Mouse (Mus musculus): Measurements from ENCODE around the gene Otogl. TPM values are rescaled to one million over a fixed set of nuclear protein-coding genes. Genes with fewer than 3 reads are reported as not detected.
A peak's percentile ranks its signal among the peaks of the same experiment; 100 is the strongest.

Otogl gene
- polyA plus RNA-seq, 1 experiment, result not detected

- no peak overlapping the region for H3K27ac ChIP-seq (ENCODE audit: control insufficient read depth, insufficient read depth, low read depth, low read length, poor library complexity)
- H3K4me1 ChIP-seq (ENCODE audit: control insufficient read depth, insufficient read depth, low read length), result peaks cover 3% of the 10 kb centered on the region; the same call in 1 of the 2 replicates
- H3K4me3 ChIP-seq (replicated peaks; ENCODE audit: control insufficient read depth, low read depth, low read length), result no peak overlapping the region
- TF ChIP-seq CTCF (IDR thresholded peaks at IDR 0.05; ENCODE audit: control insufficient read depth, insufficient read depth, low read length) (no peak), POLR2A (IDR thresholded peaks at IDR 0.05; ENCODE audit: borderline replicate concordance, control insufficient read depth, low read depth, low read length) (no peak)
- WGBS, result 39% methylated on average over 8 of the region's 8 CpGs
These were observed 43.0 kb downstream of the Otogl start for GRCm38 (mm10) chr10:107868904-107869303.

GRCm38 (mm10) chr10:107867414-107867813 is 44.5 kb downstream of the Otogl start:
- H3K27ac ChIP-seq (ENCODE audit: control insufficient read depth, insufficient read depth, low read depth, low read length, poor library complexity), result no peak overlapping the region
- H3K4me1 ChIP-seq (ENCODE audit: control insufficient read depth, insufficient read depth, low read length), result peaks cover 1% of the 10 kb centered on the region; the same call in 1 of the 2 replicates
- no peak for TF ChIP-seq POLR2A (IDR thresholded peaks at IDR 0.05; ENCODE audit: borderline replicate concordance, control insufficient read depth, low read depth, low read length)
- no peak for TF ChIP-seq CTCF (IDR thresholded peaks at IDR 0.05; ENCODE audit: control insufficient read depth, insufficient read depth, low read length)
- 76% methylated on average over 4 of the region's 4 CpGs for WGBS
- no peak overlapping the region for H3K4me3 ChIP-seq (replicated peaks; ENCODE audit: control insufficient read depth, low read depth, low read length)

DNA sequence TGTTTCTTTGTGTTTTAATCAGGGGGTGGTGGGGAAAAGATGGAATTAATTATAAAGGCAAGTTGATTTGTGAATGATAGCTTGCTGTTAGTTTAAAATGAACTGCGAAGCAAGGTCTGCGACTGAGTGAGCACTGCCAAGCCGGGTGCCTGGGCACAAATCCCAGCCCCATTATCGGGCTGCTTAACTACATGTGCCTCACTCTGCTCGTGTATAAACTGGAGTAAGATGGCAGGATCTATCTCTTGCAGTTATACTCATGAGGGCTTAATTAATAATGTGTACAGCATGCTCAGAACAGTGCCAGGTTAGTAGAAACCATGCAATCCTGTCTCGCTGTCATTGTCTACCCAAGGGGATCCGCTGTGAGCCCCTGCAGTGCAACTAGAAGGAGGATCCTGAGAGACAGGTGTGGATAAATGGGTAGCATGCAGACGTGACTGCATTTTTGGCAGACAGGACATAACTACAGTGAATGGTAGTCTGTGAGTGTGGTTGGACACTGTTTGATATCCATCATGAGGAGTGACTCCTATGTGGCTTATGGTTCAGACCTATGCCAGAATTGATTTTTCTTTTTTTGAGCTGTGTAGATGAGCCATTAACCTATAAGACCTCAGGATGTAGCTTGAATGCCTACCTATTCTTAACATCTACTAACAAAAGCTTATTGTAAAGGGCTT is 51.6 kb downstream of the Otogl start:
- no peaks in the 10 kb centered on the region; the same call in 1 of the 2 replicates for H3K4me1 ChIP-seq (ENCODE audit: control insufficient read depth, insufficient read depth, low read length)
- TF ChIP-seq POLR2A (IDR thresholded peaks at IDR 0.05; ENCODE audit: borderline replicate concordance, control insufficient read depth, low read depth, low read length), result no peak
- TF ChIP-seq CTCF (IDR thresholded peaks at IDR 0.05; ENCODE audit: control insufficient read depth, insufficient read depth, low read length), result no peak
- 84% methylated on average over 8 of the region's 8 CpGs for WGBS

DNA sequence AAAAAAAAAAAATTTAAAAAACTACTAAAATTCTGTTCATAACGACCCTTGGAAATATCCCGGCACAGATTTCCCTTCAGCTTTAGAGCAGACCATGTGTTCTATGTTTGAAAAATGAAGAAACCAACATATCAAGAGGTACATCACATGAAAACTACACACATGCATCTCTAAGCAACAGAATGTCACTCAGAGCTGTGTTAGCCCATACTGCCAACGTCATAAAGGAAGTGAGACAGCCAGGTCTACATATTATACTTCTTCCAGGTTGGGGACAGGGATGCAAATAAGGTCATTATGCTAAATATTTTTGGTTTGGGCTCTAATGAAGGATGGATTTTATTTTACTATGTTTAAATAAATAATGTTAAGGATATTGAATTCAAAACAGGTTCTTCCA is 52.7 kb downstream of the Otogl start:
- 65% methylated on average over 3 of the region's 3 CpGs for WGBS
- H3K4me3 ChIP-seq (replicated peaks; ENCODE audit: control insufficient read depth, low read depth, low read length), result no peak overlapping the region
- TF ChIP-seq POLR2A (IDR thresholded peaks at IDR 0.05; ENCODE audit: borderline replicate concordance, control insufficient read depth, low read depth, low read length), result no peak
- no peak for TF ChIP-seq CTCF (IDR thresholded peaks at IDR 0.05; ENCODE audit: control insufficient read depth, insufficient read depth, low read length)
- no peaks in the 10 kb centered on the region; the same call in 1 of the 2 replicates for H3K4me1 ChIP-seq (ENCODE audit: control insufficient read depth, insufficient read depth, low read length)
- no peak overlapping the region for H3K27ac ChIP-seq (ENCODE audit: control insufficient read depth, insufficient read depth, low read depth, low read length, poor library complexity)

More for the DNA sequence above, 51.6 kb downstream of the Otogl start:
- Histone ChIP-seq H3K4me3 (replicated peaks; ENCODE audit: control insufficient read depth, low read depth, low read length) (no peak overlapping the region), H3K27ac (ENCODE audit: control insufficient read depth, insufficient read depth, low read depth, low read length, poor library complexity) (no peak overlapping the region)

GRCm38 (mm10) chr10:107858684-107859083 is 53.2 kb downstream of the Otogl start:
- WGBS, result 28% methylated on average over 7 of the region's 7 CpGs
- Histone ChIP-seq H3K4me1 (ENCODE audit: control insufficient read depth, insufficient read depth, low read length) (no peaks in the 10 kb centered on the region; the same call in 1 of the 2 replicates), H3K4me3 (replicated peaks; ENCODE audit: control insufficient read depth, low read depth, low read length) (no peak overlapping the region), H3K27ac (ENCODE audit: control insufficient read depth, insufficient read depth, low read depth, low read length, poor library complexity) (no peak overlapping the region)
- TF ChIP-seq POLR2A (IDR thresholded peaks at IDR 0.05; ENCODE audit: borderline replicate concordance, control insufficient read depth, low read depth, low read length) (no peak), CTCF (IDR thresholded peaks at IDR 0.05; ENCODE audit: control insufficient read depth, insufficient read depth, low read length) (peak; percentile 42)

DNA sequence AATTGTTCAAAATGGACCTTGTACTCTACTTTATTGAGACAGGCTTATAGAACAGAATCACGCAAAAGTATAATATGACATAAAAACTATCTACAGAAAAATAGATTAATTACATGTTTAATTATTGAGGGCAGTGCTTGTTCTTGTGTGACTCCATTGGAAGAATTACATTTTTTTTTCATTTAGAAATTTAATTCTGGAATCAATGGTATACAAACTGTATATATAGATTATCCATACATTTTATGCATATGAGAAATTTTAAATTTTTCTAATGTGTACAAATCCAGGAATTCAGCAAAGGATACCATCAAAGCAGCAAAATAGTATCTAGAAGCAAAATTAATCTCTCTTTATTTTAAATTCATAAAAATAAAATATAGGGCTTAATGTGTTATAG is 67.0 kb downstream of the Otogl start:
- Histone ChIP-seq H3K27ac (ENCODE audit: control insufficient read depth, insufficient read depth, low read depth, low read length, poor library complexity) (no peak overlapping the region), H3K4me1 (ENCODE audit: control insufficient read depth, insufficient read depth, low read length) (no peaks in the 10 kb centered on the region), H3K4me3 (replicated peaks; ENCODE audit: control insufficient read depth, low read depth, low read length) (no peak overlapping the region)
- 86% methylated on average over 1 of the region's 1 CpGs for WGBS
- no peak for TF ChIP-seq POLR2A (IDR thresholded peaks at IDR 0.05; ENCODE audit: borderline replicate concordance, control insufficient read depth, low read depth, low read length)

DNA sequence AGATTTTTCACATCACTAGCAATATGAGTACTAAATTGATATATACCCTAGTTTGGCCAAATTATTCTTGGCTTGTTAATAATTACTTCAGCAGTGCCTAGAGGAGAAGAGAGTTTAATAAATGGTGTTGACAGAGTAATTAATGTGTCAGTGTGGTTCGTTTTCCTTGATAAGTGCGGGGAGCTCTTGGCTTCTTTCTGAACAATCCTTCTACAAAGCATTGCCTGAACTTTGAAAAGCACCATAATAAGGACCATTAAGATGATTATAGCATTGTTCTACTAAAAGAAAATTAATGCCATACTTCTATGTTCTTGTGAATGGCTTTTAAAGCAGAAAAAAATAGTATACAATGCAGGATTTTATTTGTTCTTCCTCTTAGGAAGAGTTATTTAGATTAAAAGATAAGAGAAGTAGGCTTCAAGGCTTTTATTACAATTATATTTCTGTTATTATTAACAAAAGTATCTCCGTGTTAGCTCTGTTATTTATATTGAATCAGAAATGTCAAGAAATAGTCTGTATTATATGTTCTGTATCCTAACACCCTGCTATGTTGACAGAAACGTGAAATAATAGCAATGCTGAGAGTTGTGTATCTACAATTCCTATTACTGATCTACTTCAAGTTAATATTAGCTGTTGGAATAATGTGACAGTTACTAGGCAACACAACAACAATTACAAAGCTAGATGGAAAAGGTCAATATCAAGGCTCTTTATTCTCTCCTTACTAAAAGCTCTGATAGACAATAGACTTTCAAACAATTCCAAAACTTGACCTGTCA is 77.3 kb downstream of the Otogl start:
- no peak for TF ChIP-seq CTCF (IDR thresholded peaks at IDR 0.05; ENCODE audit: control insufficient read depth, insufficient read depth, low read length)
- no peak for TF ChIP-seq POLR2A (IDR thresholded peaks at IDR 0.05; ENCODE audit: borderline replicate concordance, control insufficient read depth, low read depth, low read length)
- Histone ChIP-seq H3K4me3 (replicated peaks; ENCODE audit: control insufficient read depth, low read depth, low read length) (no peak overlapping the region), H3K4me1 (ENCODE audit: control insufficient read depth, insufficient read depth, low read length) (no peaks in the 10 kb centered on the region), H3K27ac (ENCODE audit: control insufficient read depth, insufficient read depth, low read depth, low read length, poor library complexity) (no peak overlapping the region)
- WGBS, result 74% methylated on average over 4 of the region's 4 CpGs

GRCm38 (mm10) chr10:107829151-107829550 is 82.8 kb downstream of the Otogl start:
- TF ChIP-seq CTCF (IDR thresholded peaks at IDR 0.05; ENCODE audit: control insufficient read depth, insufficient read depth, low read length), result no peak
- TF ChIP-seq POLR2A (IDR thresholded peaks at IDR 0.05; ENCODE audit: borderline replicate concordance, control insufficient read depth, low read depth, low read length), result no peak
- no peak overlapping the region for H3K27ac ChIP-seq (ENCODE audit: control insufficient read depth, insufficient read depth, low read depth, low read length, poor library complexity)
- 80% methylated on average over 6 of the region's 6 CpGs for WGBS

More at GRCm38 (mm10) chr10:107829151-107829550, 82.8 kb downstream of the Otogl start:
- H3K4me3 ChIP-seq (replicated peaks; ENCODE audit: control insufficient read depth, low read depth, low read length), result no peak overlapping the region
- H3K4me1 ChIP-seq (ENCODE audit: control insufficient read depth, insufficient read depth, low read length), result no peaks in the 10 kb centered on the region
